In the genomic region with DNA sequence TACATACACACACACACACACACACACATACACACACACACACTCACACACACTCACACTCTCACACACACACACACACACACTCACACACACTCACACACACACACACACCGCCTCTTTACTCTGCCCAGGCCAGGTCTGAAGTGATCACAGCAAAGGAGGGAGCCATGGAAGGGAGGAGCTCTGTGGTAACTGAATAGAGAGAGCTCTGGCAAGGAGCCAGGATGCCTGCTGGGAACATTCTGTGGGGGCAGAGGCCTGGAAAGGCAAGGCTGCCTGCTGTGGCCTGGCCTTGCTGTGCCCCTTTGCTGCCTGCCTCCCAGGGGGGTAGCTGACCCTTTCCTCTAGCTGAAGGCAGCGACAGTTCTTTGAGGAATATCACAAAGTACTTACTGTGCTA, we compare ENCODE assay signal across 9 mouse cellular contexts. TPM values are rescaled to one million over a fixed set of nuclear protein-coding genes. Genes with fewer than 3 reads are reported as not detected.
DNase-seq lines count a peak whose midpoint lies in the region; ATAC-seq lines count a peak whose summit lies in the region.
"Had no signal": no experiment of that assay in that cellular context is flagged by ENCODE, and none has a peak within 500 bp of the region (broad histone marks: within the 10 kb centered on the region; RNA-seq: fewer than 3 reads in every experiment).

No protein-coding gene starts in this region.

- peak overlapping the region; percentile 47 for H3K27ac ChIP-seq in forebrain, embryonic 15.5 days (replicated peaks)
- peak overlapping the region; percentile 40; the same call in 1 of the 2 replicates for H3K27ac ChIP-seq in hindbrain, embryonic 14.5 days
- H3K27ac ChIP-seq: macrophage had no signal

- H3K4me3 ChIP-seq in forebrain, embryonic 15.5 days: no peak overlapping the region
- no peak overlapping the region for H3K4me3 ChIP-seq in hindbrain, embryonic 14.5 days (replicated peaks; ENCODE audit: low read length)

- H3K9ac ChIP-seq in forebrain, embryonic 15.5 days (replicated peaks): no peak overlapping the region
- no peak overlapping the region for H3K9ac ChIP-seq in hindbrain, embryonic 14.5 days

- ATAC-seq in forebrain, embryonic 15.5 days (replicated peaks): peak; percentile 80
- ATAC-seq in hindbrain, embryonic 14.5 days (ENCODE audit: low FRiP score): peak; percentile 72; the same call in 1 of the 2 replicates

- WGBS in forebrain, embryonic 15.5 days: 0% methylated on average over 2 of the region's 2 CpGs
- WGBS in hindbrain, embryonic 14.5 days: 0% methylated on average over 2 of the region's 2 CpGs

- peak; percentile 61 for DNase-seq in 3134 (ENCODE audit: extremely low read depth, insufficient read length, low spot score)
- peak; percentile 91 for DNase-seq in adrenal gland, postnatal 14 days
- DNase-seq in hindbrain, embryonic 14.5 days (ENCODE audit: low spot score): peak; percentile 74
- DNase-seq in layer of hippocampus, postnatal 14 days (ENCODE audit: low spot score in 2 of 2): peak; percentile 66 to 78
- peak; percentile 79 for DNase-seq in lung, postnatal 14 days
- DNase-seq in right cerebral cortex, adult 18-20 months: peak; percentile 68
- no peak for DNase-seq in B cell, adult 2 months

- no peaks in the 10 kb centered on the region for H3K27me3 ChIP-seq in forebrain, embryonic 15.5 days
- no peaks in the 10 kb centered on the region for H3K27me3 ChIP-seq in hindbrain, embryonic 14.5 days (ENCODE audit: control insufficient read depth, insufficient read depth, low read length)

- H3K4me1 ChIP-seq in forebrain, embryonic 15.5 days: peaks cover 13% of the 10 kb centered on the region
- peaks cover 27% of the 10 kb centered on the region; the same call in 1 of the 2 replicates for H3K4me1 ChIP-seq in hindbrain, embryonic 14.5 days (replicated peaks; ENCODE audit: control insufficient read depth, insufficient read depth, low read length)

- no peaks in the 10 kb centered on the region for H3K36me3 ChIP-seq in forebrain, embryonic 15.5 days
- no peaks in the 10 kb centered on the region for H3K36me3 ChIP-seq in hindbrain, embryonic 14.5 days (replicated peaks; ENCODE audit: control insufficient read depth, insufficient read depth)

- no peaks in the 10 kb centered on the region for H3K9me3 ChIP-seq in forebrain, embryonic 15.5 days
- H3K9me3 ChIP-seq in hindbrain, embryonic 14.5 days (ENCODE audit: control insufficient read depth, low read length): no peaks in the 10 kb centered on the region

- no peak overlapping the region for H3K4me2 ChIP-seq in forebrain, embryonic 15.5 days (replicated peaks)
- H3K4me2 ChIP-seq in hindbrain, embryonic 14.5 days (replicated peaks): 0 out of 2 replicates have a peak overlapping the region, but pooled peaks have one; percentile 15

RNA-seq across cellular contexts. Expression of a gene that starts 1.8 kb away (rescaled TPM):
- total RNA-seq in adrenal gland, postnatal 14 days (2021): 2.8 and 3.3 TPM in 2 replicates
- 0.18 and 0.33 TPM in 2 replicates for polyA plus RNA-seq in forebrain, embryonic 15.5 days (2015; fragmentation: Nextera tagmentation; extraction: Ambion mirVana)
- polyA plus RNA-seq in hindbrain, embryonic 14.5 days (2014; fragmentation: Nextera tagmentation; extraction: Ambion mirVana): 0.23 and 0.50 TPM in 2 replicates
- under 1 TPM; 0.21 to 0.24 TPM for total RNA-seq in layer of hippocampus, postnatal 14 days (2021)

RNA-seq across cellular contexts. Expression of a gene that starts 12.3 kb away (rescaled TPM):
- 18.3 TPM in 2 replicates for total RNA-seq in adrenal gland, postnatal 14 days (2021)
- polyA plus RNA-seq in forebrain, embryonic 15.5 days (2015; fragmentation: Nextera tagmentation; extraction: Ambion mirVana): 10.1 and 10.6 TPM in 2 replicates
- 6.4 and 6.7 TPM in 2 replicates for polyA plus RNA-seq in hindbrain, embryonic 14.5 days (2014; fragmentation: Nextera tagmentation; extraction: Ambion mirVana)
- total RNA-seq in layer of hippocampus, postnatal 14 days (2021): 10 to 100 TPM; 75.2 to 77.8 TPM

RNA-seq across cellular contexts. Expression of a gene that starts 34.5 kb away (rescaled TPM):
- 43.5 and 46.0 TPM in 2 replicates for total RNA-seq in adrenal gland, postnatal 14 days (2021)
- 39.0 and 40.6 TPM in 2 replicates for polyA plus RNA-seq in forebrain, embryonic 15.5 days (2015; fragmentation: Nextera tagmentation; extraction: Ambion mirVana)
- 32.8 and 37.3 TPM in 2 replicates for polyA plus RNA-seq in hindbrain, embryonic 14.5 days (2014; fragmentation: Nextera tagmentation; extraction: Ambion mirVana)
- total RNA-seq in layer of hippocampus, postnatal 14 days (2021): 10 to 100 TPM; 20.4 to 22.7 TPM

Comparison
In these comparisons a context has a peak if more than half of its experiments do, and no peak if none do; other contexts are left out.
1. DNase-seq: peak in 3134 (single experiment), adrenal gland, postnatal 14 days (single experiment), hindbrain, embryonic 14.5 days (single experiment), layer of hippocampus, postnatal 14 days (2 of 2), lung, postnatal 14 days (single experiment) and right cerebral cortex, adult 18-20 months (single experiment); none in B cell, adult 2 months (0 of 2).